In the genomic region with DNA sequence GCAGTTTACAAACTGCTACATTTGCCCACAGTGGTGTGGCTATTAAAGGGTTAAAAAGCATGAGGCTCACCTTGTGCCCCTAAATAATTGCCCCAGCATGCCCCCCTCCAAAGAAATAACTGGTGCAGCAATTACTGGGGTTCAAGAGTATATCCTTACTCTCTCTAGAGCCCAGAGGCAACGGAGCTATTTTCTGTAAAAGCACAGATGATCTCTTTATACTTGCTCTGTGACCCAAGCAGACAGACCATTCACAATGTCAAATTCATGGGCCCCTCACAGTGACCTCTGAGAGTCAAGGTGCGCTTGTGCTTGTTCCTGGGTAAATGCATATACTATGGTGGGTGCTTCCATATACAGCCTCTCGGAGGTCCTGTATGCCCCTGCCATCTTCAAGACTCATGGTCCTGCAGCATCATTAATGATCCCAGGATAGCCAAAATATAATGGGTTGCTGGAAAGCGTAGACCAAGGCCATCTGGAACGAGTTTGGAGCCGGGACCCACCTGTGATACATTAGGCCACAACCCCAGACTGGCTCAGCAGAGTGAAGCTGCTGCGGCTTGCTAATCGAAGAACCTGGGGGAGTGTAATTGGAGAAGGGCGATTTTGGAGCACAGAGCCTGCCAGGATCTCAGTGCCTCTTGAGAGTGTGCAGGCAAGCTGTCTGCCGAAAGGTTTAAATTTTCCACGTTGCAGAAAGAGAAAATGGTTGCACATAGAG, we compare ENCODE assay signal across 15 mouse cellular contexts.
DNase-seq lines count a peak whose midpoint lies in the region; ATAC-seq and TF ChIP-seq lines count a peak whose summit lies in the region.
"Had no signal": no experiment of that assay in that cellular context is flagged by ENCODE, and none has a peak within 500 bp of the region (broad histone marks: within the 10 kb centered on the region; RNA-seq: fewer than 3 reads in every experiment).

No protein-coding gene starts in this region.

- no peak overlapping the region for H3K4me2 ChIP-seq in hindbrain, embryonic 11.5 days (replicated peaks; ENCODE audit: low read depth, low read length)
- no peak overlapping the region for H3K4me2 ChIP-seq in hindbrain, postnatal 0 days (ENCODE audit: low read depth, low read length)
- H3K4me2 ChIP-seq in embryonic facial prominence, embryonic 11.5 days (ENCODE audit: low read depth, low read length): peak overlapping the region; percentile 16
- H3K4me2 ChIP-seq: hindbrain, embryonic 15.5 days; lung, embryonic 15.5 days; midbrain, embryonic 12.5 days; stomach, embryonic 15.5 days had no signal

- TF ChIP-seq CTCF in hindbrain, postnatal 0 days (IDR thresholded peaks at IDR 0.05; ENCODE audit: low read depth): no peak

- H3K36me3 ChIP-seq in hindbrain, embryonic 11.5 days (ENCODE audit: control insufficient read depth, insufficient read depth, low read length): no peaks in the 10 kb centered on the region
- H3K36me3 ChIP-seq in hindbrain, postnatal 0 days (ENCODE audit: insufficient read depth, low read length): no peaks in the 10 kb centered on the region
- no peaks in the 10 kb centered on the region for H3K36me3 ChIP-seq in embryonic facial prominence, embryonic 11.5 days (replicated peaks; ENCODE audit: control insufficient read depth, insufficient read depth, low read depth, low read length)
- no peaks in the 10 kb centered on the region for H3K36me3 ChIP-seq in limb, embryonic 10.5 days
- H3K36me3 ChIP-seq: hindbrain, embryonic 15.5 days; lung, embryonic 15.5 days; midbrain, embryonic 12.5 days; stomach, embryonic 15.5 days had no signal

- no peak for ATAC-seq in hindbrain, embryonic 11.5 days (ENCODE audit: low FRiP score)
- ATAC-seq in hindbrain, postnatal 0 days: no peak
- ATAC-seq in embryonic facial prominence, embryonic 11.5 days (replicated peaks; ENCODE audit: insufficient number of reproducible peaks, low FRiP score, low TSS enrichment, low read depth): peak; percentile 90
- ATAC-seq: CD4-positive, CD25-positive, alpha-beta regulatory T cell, adult 4 months; forebrain, postnatal 0 days; Patski had no signal

- H3K4me1 ChIP-seq in hindbrain, embryonic 11.5 days (replicated peaks; ENCODE audit: control insufficient read depth, insufficient read depth, low read length): no peaks in the 10 kb centered on the region
- no peaks in the 10 kb centered on the region for H3K4me1 ChIP-seq in hindbrain, postnatal 0 days (ENCODE audit: insufficient read depth, low read length)
- H3K4me1 ChIP-seq in embryonic facial prominence, embryonic 11.5 days (ENCODE audit: control insufficient read depth, insufficient read depth, low read length): peaks cover 5% of the 10 kb centered on the region
- H3K4me1 ChIP-seq in limb, embryonic 10.5 days: peaks cover 38% of the 10 kb centered on the region
- H3K4me1 ChIP-seq: hindbrain, embryonic 15.5 days; midbrain, embryonic 12.5 days; stomach, embryonic 15.5 days had no signal

- peak; percentile 48 for DNase-seq in hindbrain, embryonic 11.5 days (ENCODE audit: low spot score)
- no peak for DNase-seq in hindbrain, postnatal 0 days (ENCODE audit: low spot score)
- peak; percentile 25 for DNase-seq in brain, adult 2 months (ENCODE audit: low read depth, low spot score)
- DNase-seq in embryonic facial prominence, embryonic 11.5 days (ENCODE audit: low spot score): peak; percentile 95
- DNase-seq in limb, embryonic 10.5 days (ENCODE audit: low spot score): peak; percentile 94
- no peak for DNase-seq in right cerebral cortex, postnatal 14 days
- no peak for DNase-seq in urinary bladder, adult 18-20 months (ENCODE audit: low spot score in 2 of 2)
- no peak for DNase-seq in spleen, postnatal 4 days (ENCODE audit: low spot score in 2 of 2)
- DNase-seq: forebrain, postnatal 0 days had no signal

- no peak overlapping the region for H3K27ac ChIP-seq in hindbrain, embryonic 11.5 days (ENCODE audit: low read depth, low read length)
- H3K27ac ChIP-seq in hindbrain, postnatal 0 days: no peak overlapping the region
- H3K27ac ChIP-seq in embryonic facial prominence, embryonic 11.5 days (replicated peaks; ENCODE audit: low read depth, low read length): peak overlapping the region; percentile 88
- peak overlapping the region; percentile 89 for H3K27ac ChIP-seq in limb, embryonic 10.5 days
- H3K27ac ChIP-seq: hindbrain, embryonic 15.5 days; lung, embryonic 15.5 days; midbrain, embryonic 12.5 days; stomach, embryonic 15.5 days had no signal

- 57% methylated on average over 11 of the region's 11 CpGs for WGBS in hindbrain, embryonic 11.5 days
- WGBS in hindbrain, postnatal 0 days: 76% methylated on average over 11 of the region's 11 CpGs
- 24% methylated on average over 11 of the region's 11 CpGs for WGBS in embryonic facial prominence, embryonic 11.5 days
- WGBS in limb, embryonic 10.5 days: 12% methylated on average over 11 of the region's 11 CpGs

- no peak overlapping the region for H3K4me3 ChIP-seq in hindbrain, embryonic 11.5 days (ENCODE audit: low read depth, low read length)
- H3K4me3 ChIP-seq in hindbrain, postnatal 0 days (ENCODE audit: low read length): no peak overlapping the region
- H3K4me3 ChIP-seq in embryonic facial prominence, embryonic 11.5 days (ENCODE audit: low read depth, low read length): no peak overlapping the region
- H3K4me3 ChIP-seq in limb, embryonic 10.5 days: no peak overlapping the region
- H3K4me3 ChIP-seq: hindbrain, embryonic 15.5 days; lung, embryonic 15.5 days; midbrain, embryonic 12.5 days; stomach, embryonic 15.5 days had no signal

- no peak overlapping the region for H3K9ac ChIP-seq in hindbrain, embryonic 11.5 days (ENCODE audit: low read depth, low read length)
- H3K9ac ChIP-seq in hindbrain, postnatal 0 days (replicated peaks; ENCODE audit: low read length): no peak overlapping the region
- H3K9ac ChIP-seq in embryonic facial prominence, embryonic 11.5 days (replicated peaks; ENCODE audit: low read length): no peak overlapping the region
- H3K9ac ChIP-seq: forebrain, postnatal 0 days; hindbrain, embryonic 15.5 days; lung, embryonic 15.5 days; midbrain, embryonic 12.5 days; stomach, embryonic 15.5 days had no signal

- no peaks in the 10 kb centered on the region for H3K27me3 ChIP-seq in hindbrain, embryonic 11.5 days (ENCODE audit: control insufficient read depth, insufficient read depth, low read length)
- H3K27me3 ChIP-seq in hindbrain, postnatal 0 days (ENCODE audit: insufficient read depth, low read length): no peaks in the 10 kb centered on the region
- no peaks in the 10 kb centered on the region for H3K27me3 ChIP-seq in embryonic facial prominence, embryonic 11.5 days (ENCODE audit: control insufficient read depth, insufficient read depth, low read length)
- H3K27me3 ChIP-seq in limb, embryonic 10.5 days (ENCODE audit: low read depth, poor library complexity, severe bottlenecking): no peaks in the 10 kb centered on the region
- H3K27me3 ChIP-seq: hindbrain, embryonic 15.5 days; lung, embryonic 15.5 days; midbrain, embryonic 12.5 days; Patski; stomach, embryonic 15.5 days had no signal

- H3K9me3 ChIP-seq in hindbrain, embryonic 11.5 days (ENCODE audit: control insufficient read depth, low read length): no peaks in the 10 kb centered on the region
- no peaks in the 10 kb centered on the region for H3K9me3 ChIP-seq in hindbrain, postnatal 0 days (ENCODE audit: low read length)
- no peaks in the 10 kb centered on the region for H3K9me3 ChIP-seq in embryonic facial prominence, embryonic 11.5 days (replicated peaks; ENCODE audit: control insufficient read depth, low read length)
- no peaks in the 10 kb centered on the region for H3K9me3 ChIP-seq in limb, embryonic 10.5 days (replicated peaks)
- H3K9me3 ChIP-seq: hindbrain, embryonic 15.5 days; lung, embryonic 15.5 days; midbrain, embryonic 12.5 days; stomach, embryonic 15.5 days had no signal

Comparison
In these comparisons a context has a peak if more than half of its experiments do, and no peak if none do; other contexts are left out.
1. DNase-seq: peak in hindbrain, embryonic 11.5 days (single experiment), brain, adult 2 months (single experiment), embryonic facial prominence, embryonic 11.5 days (single experiment) and limb, embryonic 10.5 days (single experiment); none in hindbrain, postnatal 0 days (single experiment), right cerebral cortex, postnatal 14 days (single experiment), urinary bladder, adult 18-20 months (0 of 2) and spleen, postnatal 4 days (0 of 2).
2. H3K27ac ChIP-seq: peak in embryonic facial prominence, embryonic 11.5 days (single experiment) and limb, embryonic 10.5 days (single experiment); none in hindbrain, embryonic 11.5 days (single experiment) and hindbrain, postnatal 0 days (single experiment).